Mouse (Mus musculus) hindbrain, postnatal 0 days (tissue): Measurements from ENCODE around the gene Zfp628. TPM values are rescaled to one million over a fixed set of nuclear protein-coding genes. Genes with fewer than 3 reads are reported as not detected.

Experiments used
- ATAC-seq: fragments of 200-750 bp; cut with Nextera tagmentation; 2 replicates; pipeline ENCODE4 v1.8.0; 2017; ENCODE audit warnings: mild to moderate bottlenecking, moderate TSS enrichment, moderate library complexity
- DNase-seq: peaks from one replicate; pipeline ENCODE4 v3.0.0-alpha.2; 2015; ENCODE audit warnings: low spot score
- H3K27ac ChIP-seq: fragments of 300-500 bp; sonication (generic); 2 replicates; pipeline ENCODE4 v1.5.1; 2014; ENCODE audit warnings: mild to moderate bottlenecking
- H3K27me3 ChIP-seq: fragments of 300-500 bp; sonication (generic); 2 replicates; pipeline ENCODE4 v1.6.1; 2014; ENCODE audit warnings: low read length, mixed read lengths; ENCODE audit not compliant: insufficient read depth
- H3K36me3 ChIP-seq: fragments of 300-500 bp; sonication (generic); 2 replicates; pipeline ENCODE4 v1.6.1; 2014; ENCODE audit warnings: low read length, mixed read lengths; ENCODE audit not compliant: insufficient read depth
- H3K4me1 ChIP-seq: fragments of 300-500 bp; sonication (generic); 2 replicates; pipeline ENCODE4 v1.6.1; 2014; ENCODE audit warnings: antibody characterized with exemption, low read length, mixed read lengths; ENCODE audit not compliant: insufficient read depth
- H3K4me2 ChIP-seq: fragments of 300-500 bp; sonication (generic); 2 replicates; pipeline ENCODE4 v1.6.1; 2014; ENCODE audit warnings: low read depth, mild to moderate bottlenecking, low read length, moderate library complexity, mixed read lengths
- H3K4me3 ChIP-seq: fragments of 300-500 bp; sonication (generic); 2 replicates; pipeline ENCODE4 v1.5.1; 2014; ENCODE audit warnings: low read length
- H3K9ac ChIP-seq: fragments of 300-500 bp; sonication (generic); replicated peaks from 2 replicates; pipeline ENCODE4 v1.6.1; 2014; ENCODE audit warnings: mild to moderate bottlenecking, low read length, moderate library complexity, mixed read lengths
- H3K9me3 ChIP-seq: fragments of 300-500 bp; sonication (generic); 2 replicates; pipeline ENCODE4 v1.6.1; 2016; ENCODE audit warnings: low read length, mixed read lengths
- CTCF ChIP-seq: IDR thresholded peaks from 2 replicates; pipeline ENCODE4 v1.5.1; 2016; ENCODE audit warnings: antibody characterized with exemption, control low read depth, low read depth
- WGBS: fragments of 180-500 bp; shearing (Covaris S2); extraction: QIAGEN DNeasy Blood & Tissue Kit; methylation state at CpG from one replicate; pipeline ENCODE4 v1.1.7; 2014; 5-methylcytosine and 5-hydroxymethylcytosine counted together
- polyA plus RNA-seq: library from polyadenylated mRNA; unstranded; fragments of >200 nt; fragmentation: Nextera tagmentation; extraction: Ambion mirVana; gene quantifications from 2 replicates; pipeline ENCODE4 v1.2.1, GENCODE M21; 2015
- total RNA-seq: library from RNA; depleted of rRNA; stranded (reverse); fragments of >200 nt; gene quantifications from 2 replicates; pipeline ENCODE4 v1.2.3, GENCODE M21; 2014

Zfp628 gene
- total and polyA plus RNA-seq, 2 experiments from 2014 or later: 5.7 to 12.7 TPM

DNA sequence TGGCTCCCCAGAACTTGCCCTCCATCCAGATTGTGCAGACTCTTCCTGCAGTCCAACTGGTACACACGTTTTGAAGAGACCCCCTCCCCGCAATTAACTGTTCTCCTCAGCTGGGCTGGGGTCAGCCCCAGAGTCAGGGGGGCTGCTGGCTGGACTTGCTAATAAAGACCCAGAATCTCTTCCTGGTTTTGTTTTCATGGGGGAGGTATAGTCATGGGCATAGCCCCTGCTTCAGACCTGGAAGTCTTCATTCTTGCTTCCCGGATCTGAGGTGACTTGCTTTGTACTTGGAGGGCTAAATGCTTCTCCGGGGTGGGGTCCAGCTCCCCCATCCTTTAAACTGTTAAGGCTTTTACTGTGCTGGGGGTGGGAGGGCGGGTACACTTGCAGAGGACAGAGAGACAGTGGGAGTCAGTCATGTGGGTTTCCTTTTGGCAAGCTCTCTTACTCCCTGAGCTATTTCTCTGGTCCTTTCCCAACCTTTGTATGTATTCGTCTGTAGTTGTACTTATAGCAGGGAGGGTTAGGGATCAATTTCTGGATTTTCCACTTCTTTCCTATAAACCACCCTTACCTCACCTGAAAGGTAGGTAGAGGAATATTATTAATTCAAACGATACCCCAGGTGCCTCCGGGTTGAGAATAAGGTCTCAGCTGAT, 6.9 kb downstream of the Zfp628 start, which contains the start of gene Nat14:
TSS of gene Nat14 (plus strand) at position 205 of the 659 bp plus-strand sequence.
- H3K9ac ChIP-seq: peak within 1 kb of the TSS; percentile 56
- H3K4me2 ChIP-seq: peak within 1 kb of the TSS; percentile 77
- H3K4me1 ChIP-seq: peaks cover 31% of the 10 kb centered on the region
- TF ChIP-seq CTCF: no peak
- no peak for ATAC-seq
- no peak for DNase-seq
- no peaks in the 10 kb centered on the region for H3K9me3 ChIP-seq
- H3K27me3 ChIP-seq: no peaks in the 10 kb centered on the region
- H3K36me3 ChIP-seq: peaks cover 28% of the 10 kb centered on the region; the same call in 1 of the 2 replicates
- H3K4me3 ChIP-seq: peak within 1 kb of the TSS; percentile 40
- peak within 1 kb of the TSS; percentile 96 for H3K27ac ChIP-seq
- 33% methylated on average over 8 of the region's 8 CpGs for WGBS

DNA sequence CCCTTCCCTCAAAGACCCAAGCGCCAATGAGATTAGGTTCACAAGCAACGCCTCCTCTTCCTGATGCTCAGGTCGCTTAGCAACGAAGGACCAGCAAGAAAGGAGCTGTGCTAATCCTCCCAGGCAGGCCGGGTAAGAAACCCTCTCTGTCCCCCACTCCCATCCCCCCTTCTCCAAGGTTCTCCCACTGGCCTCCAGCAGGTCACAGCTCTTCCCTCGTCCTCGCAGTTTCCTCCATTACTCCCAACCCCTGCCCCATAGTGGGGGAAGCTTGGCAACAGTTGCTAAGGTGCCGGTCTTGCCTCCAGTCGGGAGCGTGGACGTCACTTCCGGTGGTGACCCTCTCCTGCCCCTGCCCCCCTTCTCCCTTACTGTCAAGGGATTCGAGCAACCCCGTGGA, 7.5 kb downstream of the Zfp628 start:
- H3K27me3 ChIP-seq: no peaks in the 10 kb centered on the region
- H3K36me3 ChIP-seq: peaks cover 28% of the 10 kb centered on the region; the same call in 1 of the 2 replicates
- DNase-seq (peak; percentile 95), ATAC-seq (peak; percentile 84)
- H3K4me2 ChIP-seq: peak overlapping the region; percentile 77
- peak overlapping the region; percentile 56 for H3K9ac ChIP-seq
- H3K4me3 ChIP-seq: peak overlapping the region; percentile 40
- TF ChIP-seq CTCF: no peak
- H3K27ac ChIP-seq: peak overlapping the region; percentile 96
- H3K9me3 ChIP-seq: no peaks in the 10 kb centered on the region
- H3K4me1 ChIP-seq: peaks cover 31% of the 10 kb centered on the region
- under 1% methylated on average over 14 of the region's 14 CpGs for WGBS

DNA sequence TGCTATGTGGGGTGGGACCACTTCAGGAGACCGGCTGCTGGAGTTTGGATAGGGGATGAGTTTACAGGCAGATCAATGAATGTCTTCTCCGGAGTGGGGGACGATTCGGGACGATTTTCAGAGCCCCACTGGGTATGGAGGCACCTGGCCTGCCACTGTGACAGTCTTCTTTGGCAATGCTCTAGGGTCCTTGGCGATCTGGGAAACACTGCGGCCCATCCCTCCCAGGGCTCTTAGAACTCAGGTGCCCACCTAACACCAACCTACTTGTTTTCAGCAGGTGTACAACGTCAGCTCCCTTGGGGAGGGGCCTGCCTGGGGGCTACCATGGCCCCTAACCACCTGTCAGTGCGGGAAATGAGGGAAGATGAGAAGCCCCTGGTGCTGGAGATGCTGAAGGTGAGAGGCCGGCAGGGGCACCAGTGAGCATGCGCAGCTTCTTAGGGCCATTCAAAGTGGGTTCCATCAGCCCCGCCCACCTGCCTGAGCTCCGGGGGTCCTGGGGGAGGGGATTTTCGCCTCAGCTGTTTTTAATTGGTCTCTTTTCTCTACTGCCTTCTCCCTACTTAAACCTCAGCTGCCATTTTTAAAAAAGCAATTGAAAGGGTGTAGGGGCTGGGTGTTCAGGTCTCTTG, 8.0 kb downstream of the Zfp628 start:
- H3K4me3 ChIP-seq: peak overlapping the region; percentile 40
- peak; percentile 62 for TF ChIP-seq CTCF
- no peaks in the 10 kb centered on the region for H3K9me3 ChIP-seq
- peak overlapping the region; percentile 96 for H3K27ac ChIP-seq
- peak overlapping the region; percentile 56 for H3K9ac ChIP-seq
- H3K27me3 ChIP-seq: no peaks in the 10 kb centered on the region
- peak overlapping the region; percentile 77 for H3K4me2 ChIP-seq
- WGBS: 1% methylated on average over 14 of the region's 14 CpGs
- H3K4me1 ChIP-seq: peaks cover 31% of the 10 kb centered on the region
- DNase-seq: peak; percentile 94
- peaks cover 28% of the 10 kb centered on the region; the same call in 1 of the 2 replicates for H3K36me3 ChIP-seq
- peak; percentile 48 for ATAC-seq

DNA sequence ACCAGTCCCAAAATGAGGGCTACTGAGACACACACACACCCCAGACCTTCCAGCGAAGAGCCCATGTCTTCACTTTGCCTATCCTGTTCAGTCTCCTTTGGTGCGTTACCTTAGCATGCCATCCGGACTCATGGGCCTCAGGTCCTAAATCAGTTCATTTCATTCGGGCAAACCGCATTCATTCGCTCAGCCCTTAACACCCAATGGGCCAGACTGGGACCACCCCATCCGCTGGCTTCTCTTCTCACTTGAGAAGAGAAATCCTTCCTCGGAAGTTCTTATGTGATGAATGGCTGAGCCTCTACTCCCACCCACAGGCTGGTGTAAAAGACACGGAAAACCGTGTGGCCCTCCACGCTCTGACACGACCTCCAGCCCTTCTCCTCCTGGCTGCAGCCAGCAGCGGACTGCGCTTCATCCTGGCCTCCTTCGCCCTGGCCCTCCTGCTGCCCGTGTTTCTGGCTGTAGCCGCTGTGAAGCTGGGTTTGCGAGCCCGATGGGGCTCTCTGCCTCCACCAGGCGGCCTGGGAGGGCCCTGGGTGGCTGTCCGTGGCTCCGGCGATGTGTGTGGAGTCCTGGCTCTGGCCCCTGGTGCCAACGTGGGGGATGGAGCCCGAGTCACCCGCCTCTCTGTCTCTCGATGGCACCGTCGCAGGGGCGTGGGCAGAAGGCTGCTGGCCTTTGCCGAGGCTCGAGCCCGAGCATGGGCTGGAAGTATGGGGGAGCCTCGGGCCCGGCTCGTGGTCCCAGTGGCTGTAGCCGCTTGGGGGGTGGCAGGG, 8.8 kb downstream of the Zfp628 start:
- peak overlapping the region; percentile 56 for H3K9ac ChIP-seq
- 4% methylated on average over 37 of the region's 37 CpGs for WGBS

DNA sequence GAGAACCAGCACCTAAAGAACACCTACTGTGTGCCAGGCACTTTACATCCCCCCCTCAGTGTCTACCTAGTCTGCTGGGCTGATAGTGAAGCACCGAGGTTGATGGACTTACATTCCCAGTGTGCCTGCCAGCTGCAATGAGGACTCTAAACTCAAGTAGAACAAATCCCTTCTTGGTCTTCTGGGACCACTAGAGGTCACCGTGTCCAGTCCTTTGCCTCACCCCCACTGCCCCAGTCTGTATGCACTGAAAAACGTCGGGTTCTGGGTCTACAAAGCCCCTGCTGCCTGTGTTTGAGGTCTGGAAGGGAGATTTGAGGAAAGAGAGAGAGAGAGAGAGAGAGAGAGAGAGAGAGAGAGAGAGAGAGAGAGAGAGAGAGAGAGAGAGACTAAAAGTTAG, 9.5 kb downstream of the Zfp628 start:
- peaks cover 31% of the 10 kb centered on the region for H3K4me1 ChIP-seq
- peak overlapping the region; percentile 96 for H3K27ac ChIP-seq
- WGBS: 1% methylated on average over 4 of the region's 4 CpGs
- ATAC-seq (no peak), DNase-seq (peak; percentile 38)
- H3K27me3 ChIP-seq: no peaks in the 10 kb centered on the region
- no peaks in the 10 kb centered on the region for H3K9me3 ChIP-seq
- peaks cover 14% of the 10 kb centered on the region; the same call in 1 of the 2 replicates for H3K36me3 ChIP-seq
- peak overlapping the region; percentile 77 for H3K4me2 ChIP-seq
- peak overlapping the region; percentile 56; the same call in 1 of the 2 replicates for H3K9ac ChIP-seq
- no peak for TF ChIP-seq CTCF
- no peak overlapping the region; the same call in 1 of the 2 replicates for H3K4me3 ChIP-seq

More for the DNA sequence above, 8.8 kb downstream of the Zfp628 start:
- Histone ChIP-seq H3K4me3 (peak overlapping the region; percentile 40), H3K36me3 (peaks cover 21% of the 10 kb centered on the region; the same call in 1 of the 2 replicates), H3K4me1 (peaks cover 31% of the 10 kb centered on the region), H3K27ac (peak overlapping the region; percentile 96), H3K4me2 (peak overlapping the region; percentile 77), H3K9me3 (no peaks in the 10 kb centered on the region), H3K27me3 (no peaks in the 10 kb centered on the region)
- peak; percentile 16 for ATAC-seq
- TF ChIP-seq CTCF: peak; percentile 71
- peak; percentile 72 for DNase-seq

DNA sequence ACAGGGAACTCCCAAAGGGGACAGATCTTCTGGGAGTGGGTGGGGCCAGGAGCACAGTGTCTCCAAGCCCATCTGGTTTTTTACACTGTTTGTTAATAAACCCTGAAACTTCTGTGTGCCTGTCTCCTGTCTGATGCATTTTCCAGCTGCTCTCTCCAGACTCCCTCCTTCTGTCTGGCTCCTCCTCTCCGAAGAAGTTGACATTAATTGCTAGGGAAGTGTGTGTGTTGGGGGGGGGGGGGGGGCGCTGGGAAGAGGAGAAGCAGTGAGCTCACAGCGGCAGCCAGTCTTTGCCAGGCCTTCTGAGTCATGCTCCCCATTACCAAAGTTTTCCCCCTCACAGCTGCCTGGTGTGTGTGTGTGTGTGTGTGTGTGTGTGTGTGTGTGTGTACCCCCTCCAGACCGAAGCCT, 9.9 kb downstream of the Zfp628 start:
- DNase-seq (peak; percentile 16), ATAC-seq (no peak)
- peaks cover 31% of the 10 kb centered on the region for H3K4me1 ChIP-seq
- no peak overlapping the region for H3K4me2 ChIP-seq
- H3K4me3 ChIP-seq: no peak overlapping the region
- no peak overlapping the region for H3K9ac ChIP-seq
- no peaks in the 10 kb centered on the region for H3K27me3 ChIP-seq
- H3K27ac ChIP-seq: peak overlapping the region; percentile 96
- H3K36me3 ChIP-seq: peaks cover 10% of the 10 kb centered on the region; the same call in 1 of the 2 replicates
- WGBS: 6% methylated on average over 3 of the region's 4 CpGs
- no peaks in the 10 kb centered on the region for H3K9me3 ChIP-seq
- TF ChIP-seq CTCF: no peak
